Mouse (Mus musculus) kidney, adult 2 months (tissue): ENCODE results near the gene Tmem106a.

ENCODE experiments used
- CTCF ChIP-seq: fragments of 200-500 bp; conservative IDR thresholded peaks from 2 replicates; pipeline ENCODE4 v1.5.1; 2011; ENCODE audit warnings: low read depth, mild to moderate bottlenecking, control low read depth, low read length, moderate library complexity, mixed read lengths; ENCODE audit not compliant: insufficient read depth, insufficient read length
- POLR2A ChIP-seq: fragments of 200-500 bp; IDR thresholded peaks from one replicate; pipeline ENCODE4 v1.6.1; 2011; ENCODE audit warnings: low read depth, low read length, control low read depth

- TF ChIP-seq CTCF (no peak), POLR2A (no peak)
Observed at GRCm38 (mm10) chr11:101616104-101616503, 34.1 kb downstream of the Tmem106a start.
